Mouse (Mus musculus): ENCODE results near the gene Yeats2.

DNA sequence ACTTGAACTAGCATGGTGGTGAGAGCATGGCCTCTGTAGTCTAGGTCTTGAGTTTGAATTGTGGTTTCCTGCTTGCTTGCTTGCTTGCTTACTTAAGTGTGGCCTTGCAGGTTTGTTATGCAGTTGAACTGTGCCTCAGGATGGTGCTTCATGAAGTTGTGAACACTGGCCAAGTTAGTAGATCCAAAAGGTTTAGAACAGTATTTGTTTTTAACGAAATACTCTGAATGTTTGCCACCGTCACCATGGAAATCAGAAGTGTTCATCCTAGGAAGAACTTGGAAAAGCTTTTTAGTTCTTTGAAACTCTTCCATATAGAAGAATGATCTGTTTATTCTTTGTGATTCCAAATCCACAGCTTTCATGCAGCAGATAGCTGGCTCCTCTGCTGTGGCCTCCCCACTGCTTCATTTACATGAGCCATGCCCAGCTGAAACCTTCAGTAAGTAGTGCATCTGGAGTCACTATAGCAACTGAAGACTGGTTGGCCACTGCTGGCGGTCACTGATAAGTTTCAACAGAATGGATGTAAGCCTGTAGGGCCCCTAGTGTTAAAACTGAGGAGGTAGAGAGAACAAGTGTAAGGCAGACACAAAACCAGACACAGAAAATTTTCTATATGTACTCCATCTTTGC, 28.7 kb downstream of the Yeats2 start:
- TF ChIP-seq CTCF (IDR thresholded peaks at IDR 0.05; ENCODE audit: low read depth) = peak; percentile 44
- peak; percentile 71 for TF ChIP-seq EP300 (IDR thresholded peaks at IDR 0.05; ENCODE audit: low read depth)

Data from liver, embryonic 14.5 days (tissue).